Mouse (Mus musculus) testis, postnatal 14 days (tissue): ENCODE measurements around the gene D16Ertd472e.
"Not testable (repeated sequence)": the region's sequence is repeated elsewhere in the genome, so short reads cannot be mapped to it uniquely, and the experiment has no call there.

ENCODE experiments used
- DNase-seq: peaks from one replicate; pipeline ENCODE4 v3.0.0; 2021; ENCODE audit warnings: low spot score

The D16Ertd472e gene

DNA sequence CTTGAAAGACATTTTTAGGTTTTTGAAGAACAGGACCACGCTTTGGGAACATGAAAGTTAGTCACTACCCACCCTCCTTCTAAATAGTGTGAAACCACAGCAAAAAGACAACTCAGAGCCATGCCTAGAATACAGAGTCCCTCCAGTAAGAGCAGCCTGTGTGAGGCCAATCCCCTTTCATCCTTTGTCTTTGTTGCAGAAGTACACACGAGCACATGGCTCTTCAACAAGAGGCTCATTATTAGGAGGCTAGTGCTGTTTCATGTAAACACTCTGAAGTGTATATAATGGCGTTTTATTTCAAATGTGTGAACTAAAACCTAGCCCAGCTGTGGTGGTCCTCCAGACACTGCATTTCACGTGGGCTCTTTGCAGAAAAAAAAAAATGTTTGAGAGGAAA, 3.5 kb downstream of the D16Ertd472e start:
- no peak for DNase-seq

DNA sequence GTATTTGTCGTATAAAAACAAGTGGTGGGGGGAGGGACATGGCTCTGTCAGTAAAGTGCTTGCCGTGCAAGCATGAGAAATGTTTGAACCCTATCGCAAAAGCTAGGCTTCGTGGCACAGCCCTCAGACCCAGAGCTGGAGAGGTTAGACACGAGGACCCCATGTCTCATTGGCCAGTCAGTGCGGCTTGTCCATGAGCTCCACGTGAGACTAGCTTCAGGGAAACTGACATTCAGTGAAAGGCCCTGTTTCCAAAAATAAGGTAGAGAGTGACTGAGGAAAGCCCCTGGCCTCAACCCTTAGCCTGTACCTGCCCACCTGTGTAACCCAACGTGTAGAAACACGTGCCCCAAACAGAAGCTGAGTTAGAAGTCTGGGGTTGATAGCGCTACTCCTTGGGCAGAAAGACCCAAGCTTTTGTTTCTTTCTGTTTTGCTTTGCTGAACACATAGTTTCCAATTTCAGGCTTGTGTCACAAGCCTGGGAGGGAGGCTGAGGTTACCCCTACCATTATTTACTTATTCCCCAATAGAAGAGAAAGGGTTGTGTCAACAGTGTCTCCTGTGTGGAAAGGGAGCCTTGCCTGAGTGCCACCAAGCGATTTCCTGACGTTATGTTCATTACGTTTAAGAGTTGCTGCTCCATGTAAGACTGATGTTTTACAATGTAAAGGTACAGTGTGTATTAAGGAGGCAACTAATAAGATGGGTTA, 12.2 kb downstream of the D16Ertd472e start:
- no peak for DNase-seq

DNA sequence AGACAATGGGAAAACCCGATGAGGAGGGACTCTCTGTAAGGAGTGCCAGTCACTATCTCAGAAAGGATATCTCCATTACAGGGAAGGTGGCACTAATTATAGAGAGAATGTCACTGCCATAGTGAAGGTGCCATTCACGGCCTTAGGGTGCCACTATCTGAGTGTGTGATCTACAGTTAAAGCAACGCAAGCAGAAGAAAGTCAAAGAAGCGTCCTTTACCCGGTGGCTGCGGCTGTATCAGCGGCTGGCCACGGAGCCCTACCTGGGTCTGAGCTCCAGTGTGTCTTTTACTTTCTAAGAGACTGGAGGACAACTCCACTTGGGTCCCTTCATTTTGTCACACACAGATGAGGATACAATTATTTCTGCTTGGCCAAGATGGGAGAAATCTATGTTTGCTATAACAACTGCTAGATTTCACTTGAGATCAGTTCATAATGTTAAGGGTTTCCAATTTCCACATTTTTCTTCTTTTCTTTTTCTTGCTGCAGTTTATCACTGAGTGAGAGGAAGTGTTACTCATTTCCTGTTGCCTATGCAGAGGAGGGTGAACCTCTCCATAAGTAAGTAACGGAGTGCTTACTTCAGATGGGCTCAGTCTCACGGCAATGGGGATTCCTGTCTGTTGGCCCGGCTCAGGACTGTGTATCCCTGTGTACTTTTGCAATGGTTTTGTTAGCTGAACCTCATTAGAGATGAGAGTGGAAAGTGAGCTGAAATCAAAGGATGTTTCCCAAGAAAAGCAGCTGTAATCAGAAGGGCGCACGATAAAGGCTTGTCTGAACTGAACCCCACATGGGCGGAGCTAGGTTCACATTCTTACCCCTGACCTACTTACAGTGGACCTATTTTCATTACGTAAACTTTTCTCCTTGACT, 13.2 kb downstream of the D16Ertd472e start:
- no peak for DNase-seq

DNA sequence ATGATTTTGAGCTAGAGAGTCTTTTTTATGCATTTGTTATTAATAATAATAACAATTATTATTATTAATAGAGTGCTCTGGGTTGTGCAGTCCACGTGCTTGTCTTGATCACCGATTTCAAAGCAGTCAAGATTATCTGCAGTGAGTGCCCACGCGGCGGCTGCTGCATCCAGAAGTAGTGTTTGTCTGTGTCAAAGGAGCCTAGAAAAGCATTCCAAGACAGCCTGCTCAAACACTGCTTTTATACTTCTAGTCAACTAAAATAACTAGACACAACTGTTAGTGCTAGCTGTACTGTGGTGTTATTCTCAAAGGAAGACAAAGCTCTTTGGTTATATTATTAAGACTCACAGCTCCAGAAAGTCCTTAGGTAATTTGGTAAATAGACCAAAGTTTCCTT, 15.9 kb downstream of the D16Ertd472e start:
- no peak for DNase-seq

DNA sequence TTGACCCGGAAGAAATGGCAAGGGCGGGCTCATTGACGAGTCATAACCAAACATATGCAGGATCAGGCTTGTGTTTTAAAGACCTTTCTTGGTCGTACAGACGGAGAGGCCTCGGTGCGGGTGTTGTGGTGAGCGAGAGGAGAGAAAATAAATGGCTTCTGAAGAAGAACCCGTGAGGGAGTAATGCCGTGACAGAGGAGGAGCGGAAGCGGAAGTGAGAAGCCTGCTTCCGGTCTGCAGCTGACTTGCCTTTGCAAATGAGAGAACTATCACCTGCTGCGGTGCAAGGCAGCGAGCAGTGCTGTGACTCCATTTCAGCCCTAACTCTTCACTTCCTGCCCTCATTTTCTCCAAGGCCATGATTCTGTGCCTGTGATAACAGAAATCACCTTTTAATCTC, 16.4 kb downstream of the D16Ertd472e start:
- DNase-seq: no peak

DNA sequence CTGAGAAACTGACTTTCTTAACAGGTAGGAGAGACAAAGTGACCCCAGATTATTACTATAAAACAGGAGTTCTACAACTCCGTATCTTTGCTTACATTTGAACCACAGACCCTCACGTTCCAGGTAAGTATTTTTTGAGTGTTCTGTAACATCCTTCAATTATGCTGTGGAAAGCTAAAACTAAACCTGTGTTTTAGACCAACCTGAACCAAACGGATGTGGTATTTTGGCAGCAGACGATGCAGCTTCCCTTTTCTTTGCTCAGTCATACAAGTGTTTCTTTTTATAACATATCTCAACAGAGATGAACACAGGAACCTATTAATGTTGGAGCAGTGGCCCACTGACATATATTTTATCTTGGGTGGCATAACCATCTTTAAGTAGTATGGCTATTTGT, 18.9 kb downstream of the D16Ertd472e start:
- no peak for DNase-seq

DNA sequence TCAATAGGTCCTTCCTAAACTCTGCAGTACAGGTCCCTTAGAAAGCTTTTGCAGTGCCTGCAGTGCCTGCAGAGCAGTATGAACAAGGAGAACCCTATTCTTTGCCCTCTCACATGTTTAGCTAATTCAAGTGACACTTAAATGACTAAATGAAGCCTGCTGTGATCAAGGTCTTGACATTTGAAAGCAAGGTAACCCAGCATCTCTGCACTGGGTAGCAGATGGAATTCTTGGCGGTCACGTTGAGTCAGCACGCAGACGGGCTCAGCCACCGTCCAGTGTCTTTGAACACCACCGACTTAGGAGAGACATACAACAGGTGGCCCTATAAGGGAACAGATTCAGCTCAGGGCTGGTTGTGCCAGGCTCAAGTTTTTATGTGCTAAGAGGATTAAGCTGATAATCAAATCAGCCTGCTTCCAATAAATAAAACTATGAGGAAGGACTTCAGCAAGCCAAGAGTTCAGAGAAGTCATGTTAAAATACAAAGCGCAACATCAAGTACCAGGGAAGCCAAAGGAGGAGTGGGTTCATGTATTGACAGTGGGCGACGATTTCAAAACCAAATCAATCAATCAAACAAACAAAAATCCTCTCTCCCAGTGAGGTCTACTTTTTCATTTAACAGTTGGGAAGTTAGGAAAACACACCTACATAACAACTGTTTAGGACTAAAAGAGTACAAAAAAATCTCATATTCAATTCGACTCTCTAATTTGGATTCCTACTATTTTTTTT, 21.4 kb downstream of the D16Ertd472e start:
- no peak for DNase-seq

DNA sequence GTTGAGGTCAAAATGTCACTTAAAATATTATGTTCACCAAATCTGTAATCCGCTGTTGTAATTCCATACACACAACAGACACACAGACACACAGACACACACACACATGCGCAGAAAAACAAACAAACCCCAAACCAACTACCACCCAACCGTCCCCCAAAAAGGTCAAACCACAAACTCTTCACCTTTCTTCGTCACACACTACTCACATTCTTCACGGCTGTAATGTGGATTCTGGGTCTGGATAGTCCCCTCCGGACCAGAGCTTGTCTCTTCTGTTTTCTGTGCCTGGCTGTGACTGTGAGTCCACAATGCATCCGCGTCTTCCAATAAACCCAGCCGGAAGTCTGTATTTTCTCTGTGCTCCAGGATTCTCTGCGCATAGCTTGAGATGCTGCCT, 29.1 kb downstream of the D16Ertd472e start:
- no peak for DNase-seq

DNA sequence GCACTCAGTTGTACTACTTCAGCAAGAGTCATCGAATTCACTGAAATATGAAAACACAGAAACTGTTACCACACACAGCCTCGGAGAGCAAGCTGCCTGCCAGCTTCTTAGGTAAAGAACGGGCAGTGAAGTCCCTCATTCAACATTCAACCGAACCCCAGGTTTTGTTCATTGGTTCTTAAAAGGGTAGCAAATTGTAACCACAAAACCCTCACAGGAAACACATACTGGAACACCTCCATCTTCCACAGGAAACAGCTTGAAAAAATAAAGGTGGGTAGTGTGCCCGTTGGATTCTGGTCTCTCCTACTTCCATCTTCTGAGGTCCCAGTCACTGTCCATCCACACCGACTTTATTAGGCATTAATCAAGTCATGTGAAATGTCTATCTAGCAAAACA, 30.0 kb downstream of the D16Ertd472e start:
- no peak for DNase-seq

DNA sequence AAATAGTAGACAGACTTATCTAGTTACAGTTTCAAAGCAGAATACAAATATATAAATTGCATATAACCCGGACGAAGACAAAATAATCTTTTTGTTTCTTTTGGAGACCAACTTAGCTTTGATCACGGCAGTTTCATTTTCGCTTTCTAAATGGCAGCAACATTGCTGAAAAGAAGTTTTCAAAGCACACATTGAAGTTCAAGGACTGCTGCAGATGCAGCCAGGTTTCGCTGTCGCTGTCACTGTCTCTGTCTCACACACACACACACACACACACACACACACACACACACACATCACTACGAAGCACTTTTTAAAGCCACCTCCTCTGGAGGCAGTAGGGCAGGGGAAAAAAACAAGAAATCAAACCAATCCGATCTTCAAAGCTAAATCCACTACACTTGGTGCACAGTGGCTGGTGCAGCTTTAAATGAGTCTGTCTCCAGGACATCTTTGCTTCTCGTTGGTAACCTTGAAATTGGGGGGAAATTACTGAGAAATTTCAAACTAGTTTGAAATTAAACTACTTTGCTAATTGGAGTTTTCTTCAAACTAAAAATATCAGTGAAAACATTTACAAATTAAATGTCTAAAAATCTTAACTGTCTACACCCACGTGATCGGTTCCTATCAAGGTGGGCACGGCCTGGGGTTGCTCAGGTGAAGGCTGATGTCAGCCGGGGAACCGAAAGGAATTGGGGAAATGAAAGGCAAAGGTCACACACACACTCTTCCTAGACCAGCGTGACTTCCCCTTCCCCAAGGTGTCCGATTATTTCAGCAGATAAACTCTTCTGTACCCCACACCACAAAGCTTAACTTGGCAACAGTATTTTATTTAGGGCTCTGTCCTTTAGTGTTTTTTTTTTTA, 35.9 kb downstream of the D16Ertd472e start:
- no peak for DNase-seq

DNA sequence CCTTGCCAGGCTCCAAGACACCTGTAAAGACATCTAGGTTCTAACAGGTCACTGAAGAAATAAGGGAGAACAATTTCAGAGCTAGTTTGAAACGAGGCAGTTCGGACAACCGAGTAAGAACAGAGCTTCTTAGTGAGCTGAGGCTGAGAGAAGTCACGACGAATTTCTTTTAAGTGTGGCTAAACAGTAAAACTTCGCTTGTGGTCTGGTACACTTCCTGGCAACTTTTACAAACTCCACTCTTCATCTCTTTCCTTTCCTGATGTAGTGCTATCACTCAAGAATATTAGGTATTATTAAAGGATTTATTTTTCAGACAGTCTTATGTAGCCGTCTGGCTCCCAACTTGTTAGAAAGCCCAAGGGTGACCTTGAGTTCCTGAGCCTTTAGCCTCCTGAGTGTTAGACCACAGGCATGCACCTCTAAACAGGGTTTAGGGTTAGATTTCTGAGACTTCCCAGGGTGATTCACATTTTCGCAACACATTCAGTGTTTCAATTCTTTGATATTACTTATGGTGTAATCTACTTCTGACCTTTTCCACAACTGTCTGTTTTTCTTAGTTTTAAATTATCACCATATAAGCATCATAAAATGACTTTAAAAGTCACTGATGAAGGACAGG, 38.6 kb downstream of the D16Ertd472e start:
- DNase-seq: no peak

DNA sequence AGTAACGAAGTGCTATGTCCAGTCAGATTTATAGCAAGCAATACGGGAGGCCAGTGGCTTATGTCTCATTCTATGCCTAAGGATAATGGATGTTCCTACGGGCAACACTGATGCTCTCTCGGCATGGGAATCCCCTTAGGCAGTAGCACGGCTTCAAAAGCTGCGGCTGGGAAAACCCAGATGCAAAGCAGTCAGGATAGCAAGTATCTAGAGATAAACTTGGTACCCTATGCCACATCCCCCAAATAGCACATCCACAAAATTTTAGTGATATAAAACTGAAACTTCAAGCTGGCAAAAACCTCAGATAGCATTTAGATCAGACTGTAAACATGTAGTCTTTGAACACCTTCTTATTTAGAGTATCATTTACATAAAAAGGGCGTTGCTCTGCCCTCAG, 39.2 kb downstream of the D16Ertd472e start:
- no peak for DNase-seq

DNA sequence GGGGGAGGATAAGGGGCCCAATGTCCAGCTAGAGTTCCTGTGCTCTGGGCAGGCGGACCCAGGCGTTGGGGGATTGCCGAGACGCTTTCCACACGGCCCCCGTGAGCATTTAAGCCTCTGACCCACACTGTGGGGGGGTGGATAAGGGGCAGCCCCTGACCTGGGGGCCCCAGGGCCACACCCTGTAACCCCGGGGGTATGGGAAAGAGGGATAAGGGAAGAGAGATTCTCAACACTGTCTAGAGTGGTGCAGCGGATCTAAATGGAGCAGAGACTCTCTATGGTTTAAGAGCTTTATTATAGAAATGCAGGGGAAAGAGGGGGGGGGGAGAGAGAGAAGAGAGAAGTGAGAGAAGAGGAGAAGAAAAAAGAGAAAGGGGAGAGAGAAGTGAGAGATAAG, 42.0 kb downstream of the D16Ertd472e start:
- no peak for DNase-seq

DNA sequence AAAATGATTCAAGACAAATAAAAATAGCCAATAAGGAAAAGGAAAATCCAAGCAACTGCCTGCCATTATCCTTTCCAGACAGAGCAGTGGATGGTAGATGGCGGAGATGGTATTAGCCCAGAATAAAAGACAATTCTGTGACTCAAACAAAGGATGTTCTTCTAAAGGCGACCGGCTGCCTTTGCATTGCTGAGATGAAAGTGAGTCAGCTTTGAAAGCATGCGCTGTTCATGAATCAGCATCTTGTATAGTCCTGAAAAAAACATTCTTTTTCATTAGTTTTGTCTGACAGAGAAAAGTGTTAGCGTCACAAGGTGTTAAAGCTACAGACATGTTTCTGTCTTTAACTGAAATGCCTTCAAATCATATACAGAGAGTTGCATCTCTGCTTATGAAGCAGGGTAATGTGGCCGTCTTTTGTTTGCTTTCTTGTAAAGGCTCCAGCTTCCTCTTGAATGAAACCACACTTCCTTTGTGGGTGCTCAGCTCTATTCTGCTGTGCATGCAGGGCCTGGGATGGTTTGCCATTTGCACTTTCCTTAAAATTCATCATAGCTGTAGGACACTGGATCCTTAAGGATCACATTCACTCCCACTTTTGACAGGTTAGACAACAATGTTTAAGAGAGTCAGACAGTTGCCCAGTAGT, 44.4 kb downstream of the D16Ertd472e start:
- no peak for DNase-seq

DNA sequence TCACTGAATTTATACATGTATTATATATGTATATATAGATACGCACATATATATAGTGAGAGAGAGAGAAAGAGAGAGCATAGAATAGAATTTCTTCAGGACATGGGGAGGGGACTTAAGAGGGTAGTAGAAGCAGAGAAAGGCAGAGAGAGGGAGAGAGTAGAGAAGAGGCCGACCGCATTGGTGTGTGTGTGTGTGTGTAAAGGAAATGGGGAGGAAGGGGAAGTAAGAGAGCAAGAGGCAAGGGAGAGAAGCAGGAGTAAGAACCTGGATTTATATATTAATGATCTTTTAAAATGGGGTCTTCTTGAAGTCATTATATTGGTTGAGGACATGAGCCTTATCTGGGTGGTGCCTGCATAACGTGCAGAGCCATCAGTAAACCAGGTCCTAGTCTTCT, 53.5 kb downstream of the D16Ertd472e start:
- DNase-seq: no peak

DNA sequence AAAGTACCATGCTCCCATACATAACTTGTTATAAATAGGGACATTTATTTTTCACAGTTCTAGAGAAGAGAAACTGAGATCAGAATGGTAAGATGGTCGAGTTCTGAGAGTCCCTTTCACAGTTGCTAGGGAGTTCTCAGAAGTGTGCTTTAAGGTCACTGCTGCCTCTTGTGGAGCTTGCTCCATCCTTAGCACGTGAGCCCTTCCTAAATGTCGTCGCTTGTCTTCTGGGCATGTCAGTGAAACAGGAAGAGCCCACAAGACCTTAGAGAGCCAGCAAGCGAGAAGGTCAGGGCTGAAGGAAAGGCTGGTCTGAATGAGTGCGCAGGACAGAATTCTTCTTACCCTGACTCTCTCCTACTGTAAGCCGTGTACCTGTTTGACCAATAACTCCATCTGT, 57.8 kb downstream of the D16Ertd472e start:
- no peak for DNase-seq

DNA sequence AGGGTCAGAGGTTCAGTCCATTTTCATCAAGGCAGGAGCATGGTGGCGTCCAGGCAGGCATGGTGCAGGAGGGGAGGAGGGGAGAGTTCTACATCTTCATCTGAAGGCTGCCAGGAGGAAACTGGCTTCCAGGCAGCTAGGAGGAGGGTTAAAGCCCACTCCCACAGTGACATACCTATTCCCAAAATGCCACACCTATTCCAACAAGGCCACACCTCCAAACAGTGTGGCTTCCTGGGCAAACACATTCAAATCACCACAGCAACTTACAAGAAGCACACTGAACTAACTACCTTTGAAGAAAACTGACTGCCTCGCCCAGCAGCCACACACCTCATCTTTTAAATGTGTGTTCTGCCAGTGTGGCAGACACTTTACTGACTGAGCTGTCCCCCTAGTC, 59.3 kb downstream of the D16Ertd472e start:
- no peak for DNase-seq

DNA sequence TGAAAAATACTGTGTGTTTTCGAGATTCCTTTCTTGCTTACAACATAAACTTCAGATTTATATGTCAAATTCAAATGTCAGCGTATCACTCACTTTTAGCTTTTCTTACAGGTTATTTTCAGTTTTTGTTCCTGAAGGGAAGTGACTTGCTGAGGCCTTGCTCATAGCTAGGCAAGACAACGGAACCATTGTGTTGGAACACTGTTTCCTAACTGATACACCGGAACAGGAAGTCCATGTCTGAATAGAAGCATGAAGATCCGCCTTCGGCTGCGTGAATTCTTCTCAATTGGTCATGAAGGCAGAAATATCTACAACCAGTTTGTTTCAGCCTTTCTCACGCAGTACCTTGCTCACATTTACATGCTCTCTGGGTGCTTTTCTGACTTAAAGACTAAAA, 65.0 kb downstream of the D16Ertd472e start:
- no peak for DNase-seq

DNA sequence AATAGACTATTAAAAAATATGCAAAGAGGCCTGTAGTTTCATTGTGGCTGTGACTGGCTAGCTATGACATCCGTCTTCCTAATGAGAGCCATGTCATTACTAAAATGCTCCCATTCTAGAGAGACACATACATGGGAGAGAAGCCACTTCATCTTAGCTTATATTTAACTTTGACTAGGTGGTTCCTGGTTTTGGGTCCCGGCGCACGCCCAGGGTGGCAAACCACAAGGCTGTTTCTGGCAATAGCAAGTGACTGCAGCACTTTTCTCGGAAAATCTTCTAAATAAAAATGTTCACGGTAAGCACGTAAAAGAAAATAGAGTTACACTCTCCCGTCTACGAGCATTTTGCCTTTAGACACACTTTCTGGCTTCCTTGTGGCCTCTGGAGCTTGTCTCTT, 74.0 kb downstream of the D16Ertd472e start:
- DNase-seq: no peak

DNA sequence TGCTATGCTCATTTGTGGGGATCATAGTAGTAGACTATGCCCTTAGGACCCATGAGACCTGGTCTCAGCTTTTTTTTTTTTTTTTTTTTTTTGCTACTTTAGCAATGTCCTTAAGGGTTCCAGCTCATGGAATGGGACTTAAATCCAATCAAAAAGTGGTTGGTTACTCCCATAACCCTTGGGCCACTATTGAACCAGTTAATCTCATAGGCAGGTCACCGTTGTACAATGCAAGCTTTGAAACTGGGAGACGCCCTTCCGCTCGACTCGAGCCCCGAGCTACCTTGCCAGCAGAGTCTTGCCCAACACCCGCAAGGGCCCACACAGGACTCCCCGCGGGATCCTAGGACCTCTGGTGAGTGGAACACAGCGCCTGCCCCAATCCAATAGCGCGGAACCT, 83.8 kb downstream of the D16Ertd472e start:
- DNase-seq: not testable (repeated sequence)

DNA sequence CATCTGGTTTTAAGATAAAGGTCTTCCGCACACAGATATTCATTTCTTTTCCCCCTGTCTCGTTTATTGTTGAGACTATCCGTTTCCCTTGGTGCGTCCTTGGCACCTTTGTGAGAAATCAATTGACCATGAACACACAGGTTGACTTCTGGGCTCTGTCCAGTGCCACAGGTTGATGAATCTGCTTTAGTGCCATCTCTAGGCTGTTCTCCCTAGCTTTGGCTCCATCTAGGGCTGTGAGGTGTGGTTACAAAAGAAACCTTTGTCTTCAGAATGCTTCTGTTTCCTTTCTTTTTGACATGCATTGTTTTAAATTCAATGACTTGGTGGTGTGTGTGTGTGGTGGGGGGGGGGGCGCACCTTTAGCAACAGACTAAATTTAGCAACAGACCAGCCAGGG, 85.7 kb downstream of the D16Ertd472e start:
- DNase-seq: no peak
